Mouse (Mus musculus) MEL (cell line): ENCODE data around the gene Ccdc88b. TPM values are rescaled to one million over a fixed set of nuclear protein-coding genes. Genes with fewer than 3 reads are reported as not detected.

Experiments used
- DNase-seq: peaks from one replicate; pipeline ENCODE4 v3.0.0; 2011; ENCODE audit warnings: low read depth, low spot score
- H3K27ac ChIP-seq: 2 replicates; pipeline ENCODE4 v1.5.1; 2012; ENCODE audit warnings: low read depth, mild to moderate bottlenecking, control low read depth, low read length, moderate library complexity; ENCODE audit not compliant: control insufficient read depth
- H3K27me3 ChIP-seq, 2 experiments: fragments of 150-350 bp in 1 of 2; sonication (generic) in 1 of 2; 2 replicates each; pipeline ENCODE4 v1.6.1; 2012; ENCODE audit warnings: low read length in 2 of 2, mild to moderate bottlenecking in 2 of 2, improper control_type of control experiment in 1 of 2, moderate library complexity in 1 of 2; ENCODE audit not compliant: insufficient read depth in 2 of 2, control insufficient read depth in 1 of 2
- H3K36me3 ChIP-seq, 2 experiments: 2 replicates each; pipeline ENCODE4 v1.6.1; 2012 to 2014; ENCODE audit warnings: low read length in 2 of 2, improper control_type of control experiment in 1 of 2, inconsistent platforms in 1 of 2, mild to moderate bottlenecking in 1 of 2; ENCODE audit not compliant: insufficient read depth in 2 of 2, control insufficient read depth in 1 of 2
- H3K4me1 ChIP-seq, 2 experiments: fragments of 150-350 bp in 1 of 2; sonication (generic) in 1 of 2; 2 replicates each; pipeline ENCODE4 v1.6.1; 2012; ENCODE audit warnings: low read length in 2 of 2, improper control_type of control experiment in 1 of 2, mild to moderate bottlenecking in 1 of 2; ENCODE audit not compliant: insufficient read depth in 2 of 2, control insufficient read depth in 1 of 2
- H3K4me3 ChIP-seq, 2 experiments: fragments of 150-350 bp in 1 of 2; sonication (generic) in 1 of 2; 2 replicates each; pipeline ENCODE4 v1.5.1; 2012; ENCODE audit warnings: low read depth in 2 of 2, low read length in 2 of 2, mild to moderate bottlenecking in 2 of 2, moderate library complexity in 2 of 2, control low read depth in 1 of 2, improper control_type of control experiment in 1 of 2; ENCODE audit not compliant: control insufficient read depth in 1 of 2, insufficient read depth in 1 of 2
- H3K79me2 ChIP-seq: 2 replicates; pipeline ENCODE4 v1.6.1; 2012; ENCODE audit warnings: mild to moderate bottlenecking, low read length, moderate library complexity; ENCODE audit not compliant: control insufficient read depth, poor library complexity, insufficient read depth
- H3K9ac ChIP-seq: 2 replicates; pipeline ENCODE4 v1.6.1; 2012; ENCODE audit warnings: low read depth, mild to moderate bottlenecking, control low read depth, low read length, moderate library complexity; ENCODE audit not compliant: control insufficient read depth, poor library complexity, severe bottlenecking
- H3K9me3 ChIP-seq: fragments of 150-350 bp; sonication (generic); replicated peaks from 2 replicates; pipeline ENCODE4 v1.6.1; 2012; ENCODE audit warnings: mild to moderate bottlenecking, low read length, improper control_type of control experiment, moderate library complexity; ENCODE audit not compliant: insufficient read depth
- BHLHE40 ChIP-seq: IDR thresholded peaks from 2 replicates; pipeline ENCODE4 v1.6.1; 2012; ENCODE audit warnings: low read depth, mild to moderate bottlenecking, inconsistent platforms, low read length, improper control_type of control experiment, borderline replicate concordance
- CTCF ChIP-seq, 3 experiments: IDR thresholded peaks in 2 of 3; conservative IDR thresholded peaks in 1 of 3; 2 replicates each; pipeline ENCODE4 v1.5.1; 2011 to 2012; ENCODE audit warnings: low read length in 3 of 3, low read depth in 2 of 3, mild to moderate bottlenecking in 2 of 3, improper control_type of control experiment in 1 of 3, inconsistent platforms in 1 of 3, mixed read lengths in 1 of 3, moderate library complexity in 1 of 3; ENCODE audit not compliant: control insufficient read depth in 1 of 3, insufficient read depth in 1 of 3, poor library complexity in 1 of 3, severe bottlenecking in 1 of 3
- E2F4 ChIP-seq: IDR thresholded peaks from 2 replicates; pipeline ENCODE4 v1.6.1; 2011; ENCODE audit warnings: low read depth, low read length, improper control_type of control experiment, borderline replicate concordance
- ELF1 ChIP-seq: IDR thresholded peaks from 2 replicates; pipeline ENCODE4 v1.6.1; 2014; ENCODE audit warnings: low read depth, mild to moderate bottlenecking, inconsistent platforms, low read length, improper control_type of control experiment, moderate library complexity
- GABPA ChIP-seq: IDR thresholded peaks from 2 replicates; pipeline ENCODE4 v1.6.1; 2012; ENCODE audit warnings: low read depth, mild to moderate bottlenecking, inconsistent platforms, low read length, improper control_type of control experiment, moderate library complexity
- JUND ChIP-seq: IDR thresholded peaks from 2 replicates; pipeline ENCODE4 v1.6.1; 2011; ENCODE audit warnings: low read depth, mild to moderate bottlenecking, improper control_type of control experiment, low read length
- MAFK ChIP-seq: IDR thresholded peaks from 2 replicates; pipeline ENCODE4 v1.6.1; 2011; ENCODE audit warnings: low read depth, mild to moderate bottlenecking, low read length, improper control_type of control experiment, borderline replicate concordance
- MAZ ChIP-seq: IDR thresholded peaks from 2 replicates; pipeline ENCODE4 v1.6.1; 2012; ENCODE audit warnings: low read depth, mild to moderate bottlenecking, inconsistent platforms, low read length, improper control_type of control experiment
- MYC ChIP-seq: IDR thresholded peaks from 2 replicates; pipeline ENCODE4 v1.6.1; 2011; ENCODE audit warnings: low read depth, mild to moderate bottlenecking, low read length, improper control_type of control experiment, moderate library complexity
- NRF1 ChIP-seq: IDR thresholded peaks from 2 replicates; pipeline ENCODE4 v1.6.1; 2014; ENCODE audit warnings: low read depth, mild to moderate bottlenecking, inconsistent platforms, low read length, improper control_type of control experiment, moderate library complexity; ENCODE audit not compliant: poor library complexity, insufficient read depth, severe bottlenecking
- RAD21 ChIP-seq: IDR thresholded peaks from 2 replicates; pipeline ENCODE4 v1.6.1; 2011; ENCODE audit warnings: mild to moderate bottlenecking, low read depth, low read length, improper control_type of control experiment
- RCOR1 ChIP-seq: IDR thresholded peaks from 2 replicates; pipeline ENCODE4 v1.6.1; 2012; ENCODE audit warnings: low read depth, mild to moderate bottlenecking, inconsistent platforms, low read length, improper control_type of control experiment
- SIN3A ChIP-seq: IDR thresholded peaks from 2 replicates; pipeline ENCODE4 v1.6.1; 2012; ENCODE audit warnings: low read length, improper control_type of control experiment, inconsistent platforms
- TAL1 ChIP-seq: IDR thresholded peaks from 2 replicates; pipeline ENCODE4 v1.6.1; 2012; ENCODE audit warnings: mild to moderate bottlenecking, inconsistent platforms, low read length, moderate library complexity, mixed read lengths
- TBP ChIP-seq: IDR thresholded peaks from 2 replicates; pipeline ENCODE4 v1.8.0; 2011; ENCODE audit warnings: low read depth, low read length, improper control_type of control experiment
- TCF12 ChIP-seq: IDR thresholded peaks from 2 replicates; pipeline ENCODE4 v1.6.1; 2014; ENCODE audit warnings: low read depth, mild to moderate bottlenecking, inconsistent platforms, low read length, improper control_type of control experiment, moderate library complexity
- USF1 ChIP-seq: IDR thresholded peaks from 2 replicates; pipeline ENCODE4 v1.6.1; 2014; ENCODE audit warnings: low read depth, mild to moderate bottlenecking, inconsistent platforms, low read length, improper control_type of control experiment, moderate library complexity
- polyA plus RNA-seq, 2 experiments: library from polyadenylated mRNA; stranded (reverse) in 1 of 2; unstranded in 1 of 2; fragments of >175 nt in 1 of 2; fragments of >200 nt in 1 of 2; gene quantifications; 2 replicates each; pipeline versions ENCODE4 v1.2.1 to v1.2.4; 2012; ENCODE audit warnings: low replicate concordance in 2 of 2, low read depth in 1 of 2; ENCODE audit not compliant: insufficient read length in 2 of 2, insufficient read depth in 1 of 2, missing spikeins in 1 of 2
- total RNA-seq: library from RNA; depleted of rRNA; stranded (reverse); fragments of 300-350 nt; gene quantifications from 2 replicates; pipeline ENCODE4 v1.2.3, GENCODE M21; 2012

The Ccdc88b gene
- total and polyA plus RNA-seq, 3 experiments, result 32.4 to 59.8 TPM; not detected in 1

DNA sequence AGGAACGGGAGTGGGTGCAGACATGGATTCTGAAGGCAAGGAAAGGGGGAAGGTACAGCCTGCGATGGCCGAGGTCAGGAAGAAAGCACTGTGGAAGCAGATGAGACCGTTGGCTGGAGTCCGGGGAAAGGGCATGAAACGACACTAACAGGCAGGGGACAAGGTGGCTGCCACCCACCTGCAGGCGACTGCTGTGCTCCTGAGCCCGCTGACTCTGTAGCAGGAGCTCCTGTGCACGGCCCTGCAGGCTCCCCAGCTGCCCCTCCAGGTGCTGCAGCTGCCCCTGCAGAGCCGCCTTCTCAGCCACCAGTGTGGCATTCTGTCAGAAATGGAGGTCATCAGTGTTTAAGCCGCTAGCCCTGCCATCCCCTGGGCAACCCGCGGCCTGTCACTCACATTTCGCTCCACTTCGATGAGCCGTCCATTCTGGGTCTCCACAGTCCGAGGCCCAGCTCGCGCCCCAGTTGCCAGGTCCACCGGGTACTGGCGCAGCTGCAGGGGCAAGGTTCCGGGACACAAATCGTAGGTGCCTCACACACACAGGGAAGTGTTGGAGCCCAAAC lies 8.4 kb downstream of the Ccdc88b start:
- Histone ChIP-seq H3K36me3 (peaks cover 0 to 3% of the 10 kb centered on the region in 2 experiments; a peak in 2 of 4 replicates), H3K4me1 (no peaks in the 10 kb centered on the region), H3K27me3 (no peaks in the 10 kb centered on the region)

DNA sequence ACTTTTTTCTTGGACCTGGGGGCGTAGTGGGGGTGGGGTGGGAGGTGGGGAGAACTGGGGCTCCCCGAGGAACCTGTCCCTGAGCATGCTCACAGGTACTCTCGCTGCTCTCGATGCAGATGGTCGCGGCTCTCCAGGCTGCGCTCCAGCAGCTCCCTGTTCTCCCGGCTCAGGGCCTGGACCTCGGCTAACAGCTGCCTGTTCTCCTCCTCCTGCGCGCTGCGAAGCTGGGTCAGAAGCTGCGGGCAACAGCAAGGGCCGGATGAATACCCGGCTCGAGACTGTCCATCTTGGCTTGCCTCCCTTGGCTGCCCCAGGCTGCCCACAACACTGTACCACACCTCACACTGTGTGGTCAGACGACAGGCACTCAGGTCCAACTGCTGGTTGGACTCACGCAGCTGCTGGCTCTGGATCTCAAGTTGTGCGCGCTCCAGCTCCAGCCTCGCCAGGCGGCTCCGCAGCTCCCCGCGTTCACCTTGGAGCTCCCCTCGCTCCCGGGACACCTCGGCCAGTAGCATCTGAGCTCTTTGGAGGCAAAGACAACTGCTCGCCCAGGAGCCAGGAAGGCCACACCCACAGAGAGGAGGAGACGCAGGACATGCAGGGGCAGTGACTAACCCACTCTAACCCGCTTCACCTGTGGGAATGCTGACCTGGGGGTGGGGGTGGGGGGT lies 10.0 kb downstream of the Ccdc88b start:
- no peak for DNase-seq
- Histone ChIP-seq H3K27me3 (no peaks in the 10 kb centered on the region), H3K4me3 (no peak overlapping the region), H3K27ac (no peak overlapping the region), H3K79me2 (no peaks in the 10 kb centered on the region), H3K4me1 (peaks cover 0 to 2% of the 10 kb centered on the region in 2 experiments; a peak in 1 of 4 replicates), H3K9ac (no peak overlapping the region), H3K9me3 (no peaks in the 10 kb centered on the region), H3K36me3 (peaks cover 0 to 3% of the 10 kb centered on the region in 2 experiments; a peak in 2 of 4 replicates)
- no peak for TF ChIP-seq MYC
- TF ChIP-seq TAL1, result no peak
- no peak for TF ChIP-seq RCOR1
- TF ChIP-seq ELF1, result no peak
- no peak for TF ChIP-seq GABPA
- TF ChIP-seq E2F4, result no peak
- TF ChIP-seq JUND, result no peak

More for the DNA sequence above, 8.4 kb downstream of the Ccdc88b start:
- no peak overlapping the region for H3K4me3 ChIP-seq
- no peaks in the 10 kb centered on the region for H3K79me2 ChIP-seq
- H3K27ac ChIP-seq, result no peak overlapping the region
- DNase-seq, result no peak
- no peak for TF ChIP-seq USF1
- TF ChIP-seq CTCF (IDR thresholded peaks at IDR 0.05 in 2 of 3, conservative IDR thresholded peaks at IDR 0.05 in 1 of 3; ENCODE audit: control insufficient read depth in 1 of 3, insufficient read depth in 1 of 3, low read depth in 2 of 3, low read length in 3 of 3, poor library complexity in 1 of 3, severe bottlenecking in 1 of 3), result no peak
- TF ChIP-seq NRF1, result no peak
- no peak for TF ChIP-seq MAFK
- TF ChIP-seq RAD21, result no peak
- no peak for TF ChIP-seq TBP
- no peak for TF ChIP-seq MAZ
- no peak for TF ChIP-seq TCF12
- TF ChIP-seq BHLHE40, result no peak
- no peak for TF ChIP-seq SIN3A
- no peak overlapping the region for H3K9ac ChIP-seq
- no peaks in the 10 kb centered on the region for H3K9me3 ChIP-seq
